Mouse (Mus musculus) frontal cortex, adult 2 months (tissue): ENCODE data around the gene Slc5a8. TPM values are rescaled to one million over a fixed set of nuclear protein-coding genes. Genes with fewer than 3 reads are reported as not detected.

Experiments used
- DNase-seq, 2 experiments: peaks; one replicate each; pipeline ENCODE4 v3.0.0; 2022; ENCODE audit warnings: low spot score in 1 of 2; ENCODE audit errors: extremely low spot score in 1 of 2
- polyA plus RNA-seq: library from polyadenylated mRNA; depleted of rRNA; stranded (reverse); fragments of >200 nt; gene quantifications from 2 replicates; pipeline ENCODE4 v1.2.3, GENCODE M21; 2012; rRNA removed

Gene Slc5a8
- polyA plus RNA-seq = 0.04 and 0.14 TPM in 2 replicates

DNA sequence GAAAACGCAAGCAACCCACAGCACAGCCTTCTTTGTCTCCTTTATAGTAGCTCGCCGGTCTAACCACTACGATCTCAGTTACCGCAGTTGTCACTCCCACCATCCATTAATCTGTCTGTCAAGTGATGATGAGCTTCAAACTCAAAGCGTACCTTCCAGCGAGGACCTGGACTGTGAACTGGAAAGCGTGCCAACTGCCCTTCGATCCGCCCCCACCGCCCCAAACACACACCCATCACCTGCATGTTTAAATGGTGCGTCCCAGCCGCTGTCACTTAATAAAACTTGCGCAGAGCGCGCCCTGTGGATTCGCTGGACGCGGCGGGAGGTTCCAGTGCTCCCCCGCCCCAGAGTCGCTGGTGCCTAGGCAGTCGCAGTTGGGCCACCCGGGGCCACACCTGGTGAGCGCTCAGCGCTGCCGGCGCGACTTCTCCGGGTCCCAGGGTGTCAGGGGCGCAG lies at the start of gene Slc5a8:
Gene Slc5a8, plus strand, starts transcription at position 361 of the 459 bp plus-strand sequence.
- DNase-seq = no peak

DNA sequence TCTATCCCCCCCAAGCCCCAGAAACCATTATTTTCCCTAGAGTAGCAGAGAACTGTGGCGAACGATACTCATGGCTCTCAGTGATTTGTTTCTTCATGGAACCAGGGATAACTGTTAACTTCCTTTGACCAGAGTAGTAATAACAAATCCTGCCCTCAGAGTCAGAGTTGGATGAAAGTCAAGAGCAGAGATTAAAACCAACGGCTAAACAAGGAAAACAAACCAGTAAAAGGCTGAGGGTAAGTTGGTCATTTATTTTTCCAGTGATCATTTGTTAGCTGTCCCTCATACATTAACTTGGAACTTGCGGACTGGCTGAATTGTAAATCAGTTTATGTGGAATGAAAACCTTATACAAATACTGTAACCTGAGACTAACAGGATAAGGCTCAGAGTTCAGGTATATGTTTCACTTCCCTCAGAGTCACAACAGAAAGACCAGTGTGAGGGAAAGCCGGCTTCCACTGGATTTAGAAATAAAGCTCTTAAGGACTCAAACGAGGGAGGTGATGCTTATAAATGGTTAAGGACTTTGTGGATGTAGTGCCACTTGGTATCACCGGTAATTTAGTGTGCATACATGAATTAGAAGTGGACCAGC lies 36.8 kb upstream of the Slc5a8 start:
- DNase-seq = no peak

DNA sequence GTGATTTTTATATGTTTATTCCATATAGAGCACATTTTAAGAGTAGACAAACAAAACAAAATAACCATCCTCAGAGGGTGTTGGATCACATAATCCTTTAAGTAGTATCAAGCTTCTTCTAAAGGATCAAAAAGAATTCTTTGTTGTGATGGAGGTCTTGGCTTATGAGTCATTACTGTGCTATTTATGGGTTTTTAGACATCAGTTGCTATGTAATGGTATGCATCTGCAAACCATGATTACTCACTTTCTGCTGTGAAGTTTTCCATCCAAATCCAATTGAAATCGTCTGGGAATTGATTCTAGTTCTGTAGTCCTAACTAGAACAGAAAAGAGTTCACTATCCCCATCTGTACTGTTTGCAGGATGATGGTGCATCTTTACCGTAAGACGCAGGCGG lies 35.8 kb upstream of the Slc5a8 start:
- DNase-seq = no peak

GRCm38 (mm10) chr10:88853326-88853725 lies 32.5 kb upstream of the Slc5a8 start:
- DNase-seq = no peak

DNA sequence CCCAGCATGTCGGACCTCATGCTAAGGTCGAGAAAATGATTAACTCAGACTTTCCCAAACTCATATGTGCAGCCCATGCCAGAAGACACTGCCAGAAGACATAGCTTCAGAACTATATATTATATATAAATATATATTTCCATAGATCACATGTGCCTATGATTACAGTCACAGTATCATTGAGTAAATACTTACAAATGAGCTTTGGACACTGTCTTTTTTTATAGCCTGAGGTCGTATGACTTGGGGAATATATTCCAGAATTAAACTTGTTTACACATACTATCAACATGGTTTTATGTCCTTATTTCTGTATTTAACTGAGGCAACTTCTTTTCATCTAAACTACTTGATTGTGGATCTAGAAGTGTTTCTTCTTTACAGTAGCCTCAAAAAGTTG lies 24.9 kb upstream of the Slc5a8 start:
- DNase-seq = no peak

GRCm38 (mm10) chr10:88861416-88861815 lies 24.4 kb upstream of the Slc5a8 start:
- no peak for DNase-seq

GRCm38 (mm10) chr10:88862293-88862692 lies 23.5 kb upstream of the Slc5a8 start:
- no peak for DNase-seq

DNA sequence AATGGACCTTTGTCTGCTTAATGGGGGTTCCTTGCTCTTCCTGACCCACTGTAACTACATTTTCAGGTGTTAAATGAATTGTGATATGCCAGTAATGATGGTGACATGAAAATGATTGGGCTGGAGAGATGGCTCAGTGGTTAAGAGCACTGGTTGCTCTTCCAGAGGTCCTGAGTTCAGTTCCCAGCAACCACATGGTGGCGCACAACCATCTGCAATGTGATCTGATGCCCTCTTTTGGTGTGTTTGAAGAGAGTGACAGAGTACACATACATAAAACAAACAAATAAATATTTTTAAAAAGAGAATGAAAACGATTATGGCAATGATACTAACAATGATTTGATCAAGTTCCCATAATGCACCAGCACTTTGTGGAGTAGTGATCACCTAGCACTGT lies 19.8 kb upstream of the Slc5a8 start:
- DNase-seq = no peak

DNA sequence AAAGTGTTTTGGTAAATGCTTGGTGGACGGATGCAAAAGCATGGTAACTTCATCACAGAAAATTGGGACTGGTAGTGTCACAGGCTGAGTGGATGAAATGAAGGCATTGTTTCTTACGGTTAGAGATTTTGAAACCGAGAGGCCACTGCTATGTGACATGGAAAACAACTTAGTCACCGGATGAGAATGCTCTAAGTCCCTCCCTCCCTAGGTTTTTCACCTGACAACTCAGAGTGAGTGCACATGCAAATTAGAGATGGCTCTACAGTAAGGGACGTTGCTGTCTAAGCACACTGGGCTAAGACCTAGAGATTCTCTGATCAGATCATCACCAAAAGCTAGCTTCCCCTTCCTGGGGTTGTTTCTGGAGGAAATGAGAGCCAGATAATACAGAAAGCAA lies 10.9 kb upstream of the Slc5a8 start:
- DNase-seq = no peak

- peak in 1 of 2 experiments; percentile 59 for DNase-seq
Measured at GRCm38 (mm10) chr10:88877421-88877820, 8.4 kb upstream of the Slc5a8 start.

GRCm38 (mm10) chr10:88883721-88884120 lies 2.1 kb upstream of the Slc5a8 start:
- DNase-seq = no peak

- no peak for DNase-seq
Measured at GRCm38 (mm10) chr10:88884836-88885235, 956 bp upstream of the Slc5a8 start.

- DNase-seq = no peak
Measured at GRCm38 (mm10) chr10:88886114-88886513, 322 bp downstream of the Slc5a8 start.

DNA sequence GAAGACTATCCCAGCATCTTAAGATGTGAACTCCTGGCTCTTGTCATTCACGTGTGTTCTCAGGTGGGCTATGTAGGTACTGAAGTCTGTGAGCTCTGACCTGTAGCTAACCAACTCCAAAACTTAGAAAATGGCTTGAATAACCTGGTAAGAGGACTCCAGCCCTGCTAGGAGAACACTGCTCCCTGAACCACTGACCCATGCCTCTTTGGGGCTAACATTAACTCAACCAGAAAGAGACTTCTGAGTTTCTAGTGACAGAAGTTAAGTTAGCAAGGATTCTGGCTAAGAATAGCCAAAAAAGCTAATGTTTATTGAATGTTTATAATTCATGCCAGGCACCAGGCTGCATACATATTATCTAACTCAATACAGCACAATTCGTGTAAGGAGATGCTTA lies 2.6 kb downstream of the Slc5a8 start:
- no peak for DNase-seq

- DNase-seq = no peak
Measured at GRCm38 (mm10) chr10:88891410-88891809, 5.6 kb downstream of the Slc5a8 start.

- peak in 1 of 2 experiments; percentile 46 for DNase-seq
Measured at GRCm38 (mm10) chr10:88892560-88893087, 6.8 kb downstream of the Slc5a8 start.

- no peak for DNase-seq
Measured at GRCm38 (mm10) chr10:88897032-88897431, 11.2 kb downstream of the Slc5a8 start.

DNA sequence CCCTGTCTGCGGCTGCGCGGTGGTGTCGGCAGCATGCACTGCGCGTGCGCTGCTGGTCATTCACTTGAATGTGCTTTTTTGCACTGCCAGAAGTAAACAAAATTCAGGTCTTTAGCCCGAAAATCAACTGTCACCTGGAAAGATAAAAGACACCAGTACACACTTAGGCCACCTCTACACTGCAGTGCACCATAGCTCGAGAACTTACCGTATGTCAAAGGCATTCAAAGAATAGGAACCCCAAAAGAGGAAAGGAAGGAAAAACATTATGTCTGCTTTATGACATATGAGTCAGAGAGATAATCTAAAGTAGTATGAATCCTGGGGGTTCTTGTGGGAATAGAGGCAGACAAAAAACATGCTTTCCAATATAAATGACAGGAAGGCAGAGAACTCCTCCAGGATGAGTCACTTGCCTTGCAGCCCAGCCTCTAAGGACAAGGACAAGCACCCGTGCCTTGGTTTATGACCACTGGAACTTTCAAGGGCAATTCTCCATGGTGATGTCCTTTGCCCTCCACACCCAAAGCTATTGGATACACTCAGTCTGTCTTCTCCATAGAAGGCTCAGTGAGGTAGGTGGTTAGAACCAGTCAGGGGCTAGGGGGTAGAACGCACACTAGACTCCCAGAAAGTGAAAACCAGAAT lies 64.0 kb downstream of the Slc5a8 start:
- DNase-seq = no peak

DNA sequence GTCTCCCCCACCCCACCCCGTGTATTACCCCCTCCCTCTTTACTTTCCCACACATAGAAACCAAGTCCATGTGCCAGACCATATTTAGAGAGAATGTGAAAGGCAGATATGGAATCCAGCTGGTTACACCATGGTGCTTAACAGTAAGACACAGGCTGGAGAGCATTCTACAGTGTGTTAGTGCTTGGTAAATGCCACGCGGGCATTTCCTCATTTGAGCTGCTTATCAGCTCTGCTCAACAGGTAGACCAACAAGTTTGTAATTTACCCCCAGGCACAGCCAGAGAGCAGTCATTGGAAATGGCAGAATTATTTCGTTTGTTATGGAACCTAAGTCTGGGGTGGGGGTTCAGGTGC lies 64.5 kb downstream of the Slc5a8 start:
- DNase-seq = no peak

- peak; percentile 17 to 40 for DNase-seq
Measured at GRCm38 (mm10) chr10:88960791-88961190, 75.0 kb downstream of the Slc5a8 start.

GRCm38 (mm10) chr10:88968586-88968985 lies 82.8 kb downstream of the Slc5a8 start:
- DNase-seq = no peak
